Mouse (Mus musculus): ENCODE results near the gene Kcnn4.

DNA sequence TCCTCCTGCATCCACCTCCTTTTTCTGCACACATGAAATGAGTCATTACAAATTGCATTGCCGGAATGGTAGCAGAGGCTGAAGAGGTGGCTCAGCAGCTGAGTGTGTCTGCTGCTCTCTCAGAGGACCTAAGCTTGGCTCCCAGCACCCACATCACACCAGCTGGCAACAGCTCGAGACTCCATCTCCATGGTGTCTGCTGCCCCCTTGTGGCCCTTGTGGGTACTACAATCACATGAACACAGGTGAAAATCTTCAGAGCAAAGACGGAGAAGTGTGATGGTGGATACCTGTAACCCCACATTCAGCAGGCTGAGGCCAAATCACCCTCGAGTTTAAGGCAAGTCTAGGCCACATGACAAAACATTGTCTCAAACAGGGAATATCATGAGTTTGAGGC is 12.2 kb upstream of the Kcnn4 start:
- TF ChIP-seq ZC3H11A (IDR thresholded peaks at IDR 0.05; ENCODE audit: borderline replicate concordance, low read depth, low read length) (no peak), HCFC1 (IDR thresholded peaks at IDR 0.05; ENCODE audit: borderline replicate concordance, insufficient read depth, low read length) (no peak), ZNF384 (IDR thresholded peaks at IDR 0.05; ENCODE audit: low read depth, low read length) (no peak), MAFK (IDR thresholded peaks at IDR 0.05; ENCODE audit: insufficient read depth, low read depth, low read length) (no peak), CHD2 (IDR thresholded peaks at IDR 0.05; ENCODE audit: low read depth, low read length) (no peak)

Data from ES-E14 (cell line).